Mouse (Mus musculus): Measurements from ENCODE around the gene Notum. TPM values are rescaled to one million over a fixed set of nuclear protein-coding genes. Genes with fewer than 3 reads are reported as not detected.

Gene Notum
- polyA plus RNA-seq, 1 experiment from 2014 or later = 0.57 TPM

DNA sequence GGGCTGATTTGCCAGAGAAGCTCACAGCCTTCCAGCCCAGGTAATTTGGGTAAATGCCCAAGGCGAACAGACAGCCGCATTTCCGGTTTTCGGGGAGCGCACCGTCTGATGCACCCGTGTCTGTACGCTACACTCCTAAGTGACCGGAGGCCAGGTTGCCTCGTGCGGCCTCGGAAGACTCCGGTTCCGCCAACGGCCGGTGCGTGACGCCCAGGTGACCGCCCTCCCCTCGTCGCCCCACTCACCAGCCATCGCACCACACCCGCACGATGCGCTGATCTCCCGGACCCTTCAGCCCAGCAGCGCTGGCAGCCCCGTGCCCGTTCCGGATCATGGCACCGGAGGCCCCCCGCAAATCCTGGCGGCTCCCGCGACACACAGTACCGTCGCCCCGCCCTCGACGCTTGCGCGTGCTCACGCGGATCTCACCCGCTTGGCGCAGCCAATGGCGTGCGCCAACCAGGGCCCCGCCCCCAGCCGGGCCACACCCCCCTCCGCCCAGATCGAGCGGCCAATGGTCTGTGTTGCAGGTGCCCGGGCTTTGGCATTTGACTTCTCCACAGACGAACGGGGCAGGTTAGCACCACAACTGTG, 43.4 kb downstream of the Notum start, which contains the start of gene Pcyt2:
Gene Pcyt2 (minus strand): TSS at position 418 of the 594 bp plus-strand sequence.
- no peaks in the 10 kb centered on the region; the same call in 1 of the 2 replicates for H3K9me3 ChIP-seq
- H3K27ac ChIP-seq = peak within 1 kb of the TSS; percentile 90
- H3K27me3 ChIP-seq (ENCODE audit: poor library complexity, severe bottlenecking) = no peaks in the 10 kb centered on the region
- peak within 1 kb of the TSS; percentile 83 for H3K4me3 ChIP-seq
- H3K36me3 ChIP-seq (replicated peaks) = peaks cover 82% of the 10 kb centered on the region
- peak; percentile 89 for DNase-seq (ENCODE audit: extremely low spot score, low spot score)
- WGBS = under 1% methylated on average over 56 of the region's 56 CpGs
- H3K4me1 ChIP-seq = peaks cover 32% of the 10 kb centered on the region

DNA sequence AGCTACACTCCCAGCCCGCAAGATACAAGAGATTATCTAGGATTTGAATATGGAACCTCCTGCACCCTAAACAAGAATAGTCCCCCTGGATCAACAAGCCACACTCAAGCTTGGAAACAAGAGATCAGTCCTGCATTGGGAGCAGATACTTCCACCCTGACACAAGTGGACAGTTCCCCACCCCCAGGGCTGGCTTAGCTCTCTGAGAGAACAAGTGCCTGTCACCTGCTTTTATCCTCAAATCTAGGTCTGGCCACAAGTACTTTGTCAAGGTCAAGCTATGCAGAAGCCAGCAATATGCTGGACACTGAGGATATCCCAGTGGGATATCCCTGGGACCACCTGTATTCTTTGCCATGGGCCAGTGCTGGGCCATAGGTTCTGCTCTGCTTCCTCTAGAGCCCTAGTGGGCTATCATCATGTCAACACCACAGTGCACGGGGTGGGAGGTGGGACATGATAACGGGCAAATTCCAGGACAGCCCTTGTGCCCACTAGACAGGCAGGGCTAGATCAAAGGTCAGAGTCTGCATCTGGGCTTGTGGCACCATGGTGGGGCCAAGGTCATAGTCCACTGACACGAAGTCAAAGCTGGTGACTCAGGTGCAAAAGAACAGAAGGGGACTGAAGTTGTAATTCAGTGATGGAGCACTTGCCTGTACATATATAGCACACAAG, 44.2 kb downstream of the Notum start:
- peaks cover 82% of the 10 kb centered on the region for H3K36me3 ChIP-seq (replicated peaks)
- H3K4me1 ChIP-seq = peaks cover 32% of the 10 kb centered on the region
- H3K27me3 ChIP-seq (ENCODE audit: poor library complexity, severe bottlenecking) = no peaks in the 10 kb centered on the region
- H3K4me3 ChIP-seq = peak overlapping the region; percentile 83
- DNase-seq (ENCODE audit: extremely low spot score, low spot score) = no peak
- WGBS = 55% methylated on average over 4 of the region's 4 CpGs
- H3K27ac ChIP-seq = peak overlapping the region; percentile 90
- H3K9me3 ChIP-seq = no peaks in the 10 kb centered on the region; the same call in 1 of the 2 replicates

DNA sequence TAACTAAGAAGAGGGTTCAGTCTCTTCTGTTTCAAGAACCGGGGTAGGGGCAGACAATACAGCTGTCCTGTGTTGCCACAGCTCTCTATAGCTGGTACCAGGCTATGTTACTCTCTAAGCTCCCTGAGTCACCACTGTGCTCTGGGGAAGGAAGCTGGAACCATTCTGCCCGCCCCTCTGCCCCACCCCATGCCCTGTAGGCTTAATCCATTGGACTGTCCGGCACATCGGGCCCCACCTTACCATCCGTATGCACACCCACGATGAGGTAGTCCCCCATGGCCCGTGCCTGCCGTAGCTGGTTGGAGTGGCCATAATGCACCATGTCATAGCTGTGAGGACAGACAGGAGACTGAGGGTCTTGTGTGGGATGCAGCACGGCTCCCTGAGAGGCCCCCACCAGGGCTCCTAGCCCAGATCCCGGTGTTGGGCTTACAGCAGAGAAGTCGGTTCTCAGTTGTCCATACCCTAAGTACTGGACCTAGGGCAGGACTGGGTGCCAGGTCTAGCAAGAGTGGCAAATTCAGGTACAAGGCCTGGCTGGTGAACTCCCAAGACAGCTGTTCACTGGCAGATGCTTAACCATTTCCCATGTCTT, 45.3 kb downstream of the Notum start:
- no peak for DNase-seq (ENCODE audit: extremely low spot score, low spot score)
- H3K4me3 ChIP-seq = peak overlapping the region; percentile 83
- H3K9me3 ChIP-seq = no peaks in the 10 kb centered on the region; the same call in 1 of the 2 replicates
- 92% methylated on average over 11 of the region's 11 CpGs for WGBS
- peaks cover 32% of the 10 kb centered on the region for H3K4me1 ChIP-seq
- H3K27ac ChIP-seq = no peak overlapping the region
- H3K27me3 ChIP-seq (ENCODE audit: poor library complexity, severe bottlenecking) = no peaks in the 10 kb centered on the region
- peaks cover 82% of the 10 kb centered on the region for H3K36me3 ChIP-seq (replicated peaks)

DNA sequence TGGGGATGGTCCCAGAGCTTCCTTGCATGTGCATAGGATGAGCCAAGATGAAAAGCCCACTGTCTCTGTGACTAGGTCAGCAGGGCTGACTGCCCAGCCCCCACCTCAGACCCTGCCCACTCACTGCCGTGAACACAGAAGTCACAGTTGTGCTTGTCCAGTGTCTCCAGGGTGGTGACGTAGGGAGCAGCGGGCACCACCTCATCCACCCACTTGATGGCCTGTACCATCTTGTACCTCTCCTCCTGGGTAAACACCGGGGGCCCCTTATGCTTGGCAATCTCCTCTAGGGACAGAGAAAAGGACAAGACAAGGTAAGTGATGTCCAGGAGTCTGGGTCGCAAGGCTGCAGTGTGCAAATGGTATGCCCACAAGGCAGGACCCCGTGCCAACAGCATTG, 45.8 kb downstream of the Notum start:
- WGBS = 94% methylated on average over 6 of the region's 6 CpGs
- peaks cover 82% of the 10 kb centered on the region for H3K36me3 ChIP-seq (replicated peaks)
- H3K4me3 ChIP-seq = no peak overlapping the region

DNA sequence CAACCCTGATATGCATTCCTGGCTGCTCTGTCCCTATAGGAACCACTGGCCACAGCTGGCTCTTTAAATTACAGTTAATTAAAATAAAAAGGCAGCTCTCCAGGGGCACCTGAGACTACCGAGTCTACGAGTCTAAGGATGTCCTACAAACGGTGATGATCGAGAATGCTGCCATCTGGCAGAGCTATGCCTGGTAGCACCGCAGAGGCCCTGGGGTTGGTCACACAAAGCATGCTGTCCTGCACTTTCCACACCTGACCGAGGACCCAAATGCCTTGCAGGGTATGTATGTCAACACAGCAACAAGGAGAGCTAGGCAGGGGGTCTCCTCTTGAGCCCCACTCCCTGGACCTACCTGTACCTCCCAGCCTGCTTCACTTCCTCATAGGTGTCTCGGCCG, 47.0 kb downstream of the Notum start:
- no peak overlapping the region for H3K4me3 ChIP-seq
- H3K9me3 ChIP-seq = no peaks in the 10 kb centered on the region; the same call in 1 of the 2 replicates
- 95% methylated on average over 8 of the region's 8 CpGs for WGBS
- H3K4me1 ChIP-seq = peaks cover 40% of the 10 kb centered on the region
- peaks cover 83% of the 10 kb centered on the region for H3K36me3 ChIP-seq (replicated peaks)
- no peak for DNase-seq (ENCODE audit: extremely low spot score, low spot score)
- H3K27me3 ChIP-seq (ENCODE audit: poor library complexity, severe bottlenecking) = peaks cover 10% of the 10 kb centered on the region
- H3K27ac ChIP-seq = no peak overlapping the region

More for the DNA sequence above, 45.8 kb downstream of the Notum start:
- no peak for DNase-seq (ENCODE audit: extremely low spot score, low spot score)
- peaks cover 32% of the 10 kb centered on the region for H3K4me1 ChIP-seq
- H3K27me3 ChIP-seq (ENCODE audit: poor library complexity, severe bottlenecking) = no peaks in the 10 kb centered on the region
- no peak overlapping the region for H3K27ac ChIP-seq
- H3K9me3 ChIP-seq = no peaks in the 10 kb centered on the region; the same call in 1 of the 2 replicates

DNA sequence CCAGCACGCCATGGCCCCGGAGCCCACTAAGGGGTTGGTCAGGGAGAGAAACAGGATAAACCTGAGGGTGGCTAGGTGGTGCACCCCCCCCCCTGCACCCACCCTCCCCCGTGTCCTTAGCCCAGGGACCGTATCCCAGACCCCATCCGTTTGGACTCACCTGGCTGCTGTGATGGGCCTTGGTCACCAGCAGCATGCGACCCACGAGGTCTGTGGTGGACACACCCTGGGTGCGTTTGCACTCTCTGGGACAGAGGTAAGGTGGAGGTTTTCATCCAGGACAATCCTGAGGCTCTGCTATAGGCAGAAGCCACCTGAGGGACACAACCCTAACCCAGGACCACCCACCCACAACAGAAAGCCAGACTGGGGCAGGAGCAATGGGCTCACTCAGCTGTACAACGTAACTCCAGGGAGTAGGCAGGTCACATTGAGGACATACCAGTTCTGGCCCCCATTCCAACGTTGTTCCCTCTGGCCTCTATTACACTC, 47.4 kb downstream of the Notum start:
- Histone ChIP-seq H3K4me3 (no peak overlapping the region; the same call in 1 of the 2 replicates), H3K36me3 (replicated peaks) (peaks cover 78% of the 10 kb centered on the region)

DNA sequence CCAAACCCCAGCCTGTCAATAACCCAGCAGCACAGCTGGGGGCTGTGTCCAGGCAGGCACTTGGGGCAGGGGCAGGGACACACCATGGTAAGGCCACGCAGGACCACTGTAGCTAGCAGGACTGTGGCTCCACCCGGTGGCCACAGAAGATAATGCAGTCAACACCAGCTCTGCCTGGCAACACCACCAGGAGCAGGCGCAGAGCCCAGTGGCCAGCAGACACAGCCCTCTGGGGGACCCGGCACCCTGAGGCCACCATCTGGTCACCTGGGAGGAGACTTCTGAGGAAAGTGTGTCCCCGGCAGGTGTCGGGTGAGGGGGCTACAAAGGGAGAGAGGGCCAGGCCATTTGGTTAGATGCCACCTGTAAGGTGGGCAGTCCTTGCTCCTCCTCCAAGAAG, 48.2 kb downstream of the Notum start:
- Histone ChIP-seq H3K27me3 (ENCODE audit: poor library complexity, severe bottlenecking) (peaks cover 22% of the 10 kb centered on the region), H3K36me3 (replicated peaks) (peaks cover 71% of the 10 kb centered on the region), H3K4me3 (0 out of 2 replicates have a peak overlapping the region, but pooled peaks have one; percentile 17), H3K9me3 (no peaks in the 10 kb centered on the region), H3K4me1 (peaks cover 43% of the 10 kb centered on the region), H3K27ac (0 out of 2 replicates have a peak overlapping the region, but pooled peaks have one; percentile 22)
- peak; percentile 69 for DNase-seq (ENCODE audit: extremely low spot score, low spot score)
- 56% methylated on average over 6 of the region's 6 CpGs for WGBS

More for the DNA sequence above, 47.4 kb downstream of the Notum start:
- no peak for DNase-seq (ENCODE audit: extremely low spot score, low spot score)
- WGBS = 94% methylated on average over 10 of the region's 10 CpGs
- H3K4me1 ChIP-seq = peaks cover 43% of the 10 kb centered on the region
- peaks cover 14% of the 10 kb centered on the region for H3K27me3 ChIP-seq (ENCODE audit: poor library complexity, severe bottlenecking)
- no peak overlapping the region for H3K27ac ChIP-seq
- H3K9me3 ChIP-seq = no peaks in the 10 kb centered on the region; the same call in 1 of the 2 replicates

DNA sequence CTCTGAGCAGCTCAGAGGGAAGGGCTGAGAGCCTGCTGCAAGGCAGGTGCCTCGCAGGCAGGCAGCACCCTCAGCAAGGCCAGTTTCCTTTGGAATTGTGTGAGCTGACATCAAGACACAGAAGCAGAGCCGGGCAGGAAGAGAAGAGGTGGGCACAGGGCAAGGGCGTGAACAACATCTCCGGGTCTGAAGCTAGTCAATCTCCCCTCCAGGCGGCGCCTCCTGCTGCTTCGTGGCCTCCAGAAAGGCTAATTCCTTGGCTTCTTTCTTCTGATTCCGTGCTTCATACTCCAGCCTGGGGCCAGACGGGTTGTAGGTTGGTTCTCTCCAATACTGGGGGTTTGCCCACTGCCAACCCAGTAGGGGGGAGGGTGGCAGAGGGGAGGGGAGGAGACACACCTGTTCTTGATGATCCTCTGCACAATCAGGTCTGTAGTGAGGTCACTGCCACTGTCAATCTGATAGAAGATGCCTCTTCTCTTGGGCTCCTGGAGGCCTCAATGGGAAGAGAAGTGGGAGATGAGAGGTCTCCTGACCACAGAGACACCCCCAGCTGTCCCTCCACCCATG, 50.4 kb downstream of the Notum start:
- Histone ChIP-seq H3K4me3 (peak overlapping the region; percentile 7; the same call in 1 of the 2 replicates), H3K9me3 (no peaks in the 10 kb centered on the region), H3K27me3 (ENCODE audit: poor library complexity, severe bottlenecking) (peaks cover 38% of the 10 kb centered on the region), H3K27ac (no peak overlapping the region), H3K36me3 (replicated peaks) (peaks cover 85% of the 10 kb centered on the region), H3K4me1 (peaks cover 29% of the 10 kb centered on the region)
- DNase-seq (ENCODE audit: extremely low spot score, low spot score) = no peak
- 83% methylated on average over 9 of the region's 9 CpGs for WGBS

DNA sequence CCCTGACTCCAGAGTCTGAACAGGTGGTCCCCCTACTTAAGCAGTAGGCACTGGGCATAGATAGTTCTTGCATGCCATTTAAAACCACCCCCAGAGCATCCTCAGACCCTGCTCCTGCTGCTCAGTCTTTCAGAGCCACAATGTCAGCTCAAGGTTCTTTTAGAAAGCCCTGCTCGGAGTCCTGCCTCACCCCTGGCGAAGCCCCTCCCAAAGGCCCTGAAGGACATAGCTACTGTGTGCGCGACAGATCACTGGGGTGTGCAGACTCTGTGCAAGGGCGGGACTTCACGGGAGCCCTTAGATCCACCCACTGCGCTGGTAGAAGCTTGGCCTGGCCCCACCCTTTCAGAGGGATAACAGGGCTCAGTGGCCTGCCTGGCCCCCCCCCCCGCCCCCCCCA, 51.7 kb downstream of the Notum start:
- H3K9me3 ChIP-seq = no peaks in the 10 kb centered on the region
- no peak overlapping the region for H3K27ac ChIP-seq
- peaks cover 38% of the 10 kb centered on the region for H3K27me3 ChIP-seq (ENCODE audit: poor library complexity, severe bottlenecking)
- H3K4me1 ChIP-seq = peaks cover 27% of the 10 kb centered on the region
- DNase-seq (ENCODE audit: extremely low spot score, low spot score) = no peak
- 40% methylated on average over 8 of the region's 8 CpGs for WGBS
- peaks cover 85% of the 10 kb centered on the region for H3K36me3 ChIP-seq (replicated peaks)
- H3K4me3 ChIP-seq = peak overlapping the region; percentile 44; the same call in 1 of the 2 replicates

DNA sequence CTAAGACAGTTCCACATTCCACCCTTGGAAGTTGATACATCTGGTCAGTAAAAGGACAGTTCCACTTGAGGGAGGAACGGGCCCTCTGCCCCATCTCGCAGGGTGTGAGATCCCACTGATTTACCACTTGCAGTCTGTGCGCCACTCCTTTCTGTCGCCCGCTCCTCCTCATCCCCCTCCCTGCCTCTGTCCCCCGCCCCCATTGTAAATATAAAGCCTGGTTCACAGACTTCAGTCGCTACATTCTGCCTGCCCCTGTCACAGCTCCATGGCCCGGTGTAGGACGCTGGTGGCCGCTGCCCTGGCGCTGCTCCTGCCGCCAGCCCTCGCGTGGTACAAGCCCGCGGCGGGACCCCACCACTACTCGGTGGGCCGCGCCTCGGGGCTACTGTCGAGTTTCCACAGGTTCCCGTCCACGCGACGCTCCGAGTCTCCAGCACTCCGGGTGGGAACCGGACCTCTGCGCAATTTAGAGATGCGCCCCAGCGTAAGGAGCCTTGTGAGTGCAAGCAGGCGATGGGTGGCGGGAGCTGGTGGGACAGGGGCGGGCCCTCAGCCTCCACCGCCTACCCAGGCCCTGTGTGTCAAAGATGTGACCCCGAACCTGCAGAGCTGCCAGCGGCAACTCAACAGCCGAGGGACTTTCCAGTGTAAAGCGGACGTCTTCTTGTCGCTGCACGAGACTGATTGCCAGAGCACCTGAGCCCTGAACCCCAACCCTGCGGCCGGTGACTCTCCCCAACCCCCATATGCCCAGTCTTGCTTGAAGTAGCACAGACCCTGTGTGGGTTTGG, 52.5 kb downstream of the Notum start, which contains the start of gene Npb:
Gene Npb (plus strand): TSS at position 237 of the 794 bp plus-strand sequence.
- Histone ChIP-seq H3K9me3 (no peaks in the 10 kb centered on the region), H3K4me3 (peak within 1 kb of the TSS; percentile 44), H3K4me1 (peaks cover 27% of the 10 kb centered on the region), H3K36me3 (replicated peaks) (peaks cover 85% of the 10 kb centered on the region), H3K27ac (peak within 1 kb of the TSS; percentile 60), H3K27me3 (ENCODE audit: poor library complexity, severe bottlenecking) (peaks cover 38% of the 10 kb centered on the region)
- WGBS = 8% methylated on average over 45 of the region's 45 CpGs
- no peak for DNase-seq (ENCODE audit: extremely low spot score, low spot score)

DNA sequence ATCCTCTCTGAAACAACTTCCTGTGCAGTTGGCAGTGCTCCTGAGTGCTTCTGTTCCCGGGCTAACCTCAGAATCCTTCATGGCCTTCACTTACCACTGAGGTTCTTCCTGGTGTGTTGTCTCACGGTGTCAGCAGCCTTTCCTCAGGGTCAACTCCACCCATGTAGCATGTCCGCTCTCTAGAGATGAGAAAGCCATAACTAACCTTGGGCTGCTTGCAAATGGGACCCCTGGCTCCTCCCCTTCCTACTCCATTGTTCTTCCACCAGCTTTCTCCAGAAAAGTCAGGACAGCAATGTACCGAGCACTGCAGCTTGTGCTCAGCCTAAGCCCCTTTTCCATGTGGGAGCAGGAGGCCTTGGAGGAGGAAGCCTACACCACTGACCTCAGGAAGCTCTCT, 54.2 kb downstream of the Notum start:
- H3K27me3 ChIP-seq (ENCODE audit: poor library complexity, severe bottlenecking) = peaks cover 38% of the 10 kb centered on the region
- no peaks in the 10 kb centered on the region for H3K9me3 ChIP-seq
- peaks cover 85% of the 10 kb centered on the region for H3K36me3 ChIP-seq (replicated peaks)
- peaks cover 27% of the 10 kb centered on the region for H3K4me1 ChIP-seq
- 79% methylated on average over 4 of the region's 4 CpGs for WGBS
- H3K27ac ChIP-seq = no peak overlapping the region
- DNase-seq (ENCODE audit: extremely low spot score, low spot score) = no peak
- H3K4me3 ChIP-seq = no peak overlapping the region

DNA sequence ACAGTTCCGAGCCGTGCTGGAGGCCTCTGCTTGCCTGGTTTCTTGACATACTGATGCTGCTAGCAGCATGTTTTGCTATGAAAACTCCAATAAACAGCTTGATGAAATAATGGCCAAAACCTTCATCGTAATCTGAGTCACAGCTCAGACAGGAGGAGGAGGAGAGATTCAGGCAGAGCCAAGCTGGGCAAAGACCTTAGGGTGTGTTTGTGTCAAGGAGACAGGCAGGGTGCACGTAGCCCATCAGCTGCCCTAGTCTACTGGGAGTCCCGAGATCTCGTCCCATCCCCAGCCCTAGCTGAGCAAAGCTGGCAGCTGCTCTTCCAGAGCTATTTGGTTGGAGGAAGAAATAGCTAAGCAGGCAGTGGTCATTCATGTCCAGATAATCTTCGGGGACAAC, 55.3 kb downstream of the Notum start:
- DNase-seq (ENCODE audit: extremely low spot score, low spot score) = no peak
- WGBS = 94% methylated on average over 7 of the region's 7 CpGs
- Histone ChIP-seq H3K27ac (no peak overlapping the region), H3K9me3 (no peaks in the 10 kb centered on the region), H3K36me3 (replicated peaks) (peaks cover 82% of the 10 kb centered on the region), H3K27me3 (ENCODE audit: poor library complexity, severe bottlenecking) (peaks cover 38% of the 10 kb centered on the region), H3K4me3 (no peak overlapping the region), H3K4me1 (peaks cover 27% of the 10 kb centered on the region)
